Mouse (Mus musculus) stomach, embryonic 16.5 days (tissue): Measurements from ENCODE around the gene Pick1. TPM values are rescaled to one million over a fixed set of nuclear protein-coding genes. Genes with fewer than 3 reads are reported as not detected.

Source experiments
- polyA plus RNA-seq: library from polyadenylated mRNA; unstranded; fragments of >200 nt; fragmentation: Nextera tagmentation; extraction: Ambion mirVana; gene quantifications from 2 replicates; pipeline ENCODE4 v1.2.1, GENCODE M21; 2015

Pick1 gene
- polyA plus RNA-seq, 1 experiment from 2014 or later = 58.7 TPM

Other genes with a start within 250 kb of the Pick1 start
- 479 and 551 TPM in 2 replicates for gene H1f0, start 200.7 kb upstream of the Pick1 start, polyA plus RNA-seq
- gene Galr3, start 187.3 kb upstream of the Pick1 start, polyA plus RNA-seq = 0.26 and 0.43 TPM in 2 replicates
- gene Ankrd54, start 166.3 kb upstream of the Pick1 start, polyA plus RNA-seq = 35.7 and 35.8 TPM in 2 replicates
- 208 and 211 TPM in 2 replicates for gene Eif3l, start 154.0 kb upstream of the Pick1 start, polyA plus RNA-seq
- gene Micall1, start 120.3 kb upstream of the Pick1 start, polyA plus RNA-seq = 10.4 and 11.2 TPM in 2 replicates
- gene Polr2f, start 88.2 kb upstream of the Pick1 start, polyA plus RNA-seq = 281 and 302 TPM in 2 replicates
- 6.9 and 7.3 TPM in 2 replicates for gene 1700088E04Rik, start 87.9 kb upstream of the Pick1 start, polyA plus RNA-seq
- gene Sox10, start 63.9 kb upstream of the Pick1 start, polyA plus RNA-seq = 5.3 and 5.4 TPM in 2 replicates
- 0.23 and 0.55 TPM in 2 replicates for gene Gm49486, start 218 bp downstream of the Pick1 start, polyA plus RNA-seq
- 0.15 TPM in 1 of 2 replicates, not detected in the other for gene Slc16a8, start 25.6 kb downstream of the Pick1 start, polyA plus RNA-seq
- gene Baiap2l2, start 56.4 kb downstream of the Pick1 start, polyA plus RNA-seq = 7.1 and 7.3 TPM in 2 replicates
- 15.6 and 20.9 TPM in 2 replicates for gene Pla2g6, start 99.2 kb downstream of the Pick1 start, polyA plus RNA-seq
- gene Maff, start 117.4 kb downstream of the Pick1 start, polyA plus RNA-seq = 5.2 and 6.2 TPM in 2 replicates
- gene Tmem184b, start 174.4 kb downstream of the Pick1 start, polyA plus RNA-seq = 52.7 and 59.6 TPM in 2 replicates
- gene Csnk1e, start 226.4 kb downstream of the Pick1 start, polyA plus RNA-seq = 34.5 and 35.0 TPM in 2 replicates